Mouse (Mus musculus): ENCODE measurements at regions not wholly inside any gene's neighbourhood (a gene's known extent, or its start where the extent isn't known, plus 50 kb on each side); places are given as distances from the start of the nearest gene placed in this dataset.

- H3K27me3 ChIP-seq (ENCODE audit: insufficient read depth, low read length): no peaks in the 10 kb centered on the region
- ATAC-seq: no peak
- 71% methylated on average over 5 of the region's 5 CpGs for WGBS (ENCODE audit: insufficient replicate concordance)
Measured at GRCm38 (mm10) chr4:31367031-31367430, 596.9 kb upstream of the Map3k7 start.

GRCm38 (mm10) chr4:31370062-31370461 lies 593.8 kb upstream of the Map3k7 start:
- no peak overlapping the region for H3K4me2 ChIP-seq (ENCODE audit: low read depth, low read length)
- DNase-seq: no peak

More at GRCm38 (mm10) chr4:31367031-31367430, 596.9 kb upstream of the Map3k7 start:
- no peak overlapping the region for H3K4me2 ChIP-seq (ENCODE audit: low read depth, low read length)
- no peak overlapping the region for H3K4me3 ChIP-seq (ENCODE audit: low read depth, low read length)
- no peaks in the 10 kb centered on the region for H3K9me3 ChIP-seq (ENCODE audit: low read length)
- TF ChIP-seq EP300 (IDR thresholded peaks at IDR 0.05; ENCODE audit: low read depth) (no peak), CTCF (IDR thresholded peaks at IDR 0.05; ENCODE audit: low read depth) (no peak)
- H3K4me1 ChIP-seq (ENCODE audit: insufficient read depth): no peaks in the 10 kb centered on the region
- DNase-seq: no peak
- no peak overlapping the region for H3K9ac ChIP-seq (replicated peaks)
- no peaks in the 10 kb centered on the region for H3K36me3 ChIP-seq (replicated peaks; ENCODE audit: insufficient read depth, low read length)
- H3K27ac ChIP-seq (ENCODE audit: low read depth): no peak overlapping the region

GRCm38 (mm10) chr4:31381069-31381969 lies 582.6 kb upstream of the Map3k7 start:
- ATAC-seq (no peak), DNase-seq (no peak)
- no peaks in the 10 kb centered on the region for H3K27me3 ChIP-seq (ENCODE audit: insufficient read depth, low read length)
- no peak overlapping the region for H3K4me3 ChIP-seq (ENCODE audit: low read depth, low read length)
- H3K9me3 ChIP-seq (ENCODE audit: low read length): no peaks in the 10 kb centered on the region
- H3K27ac ChIP-seq (ENCODE audit: low read depth): no peak overlapping the region
- TF ChIP-seq CTCF (IDR thresholded peaks at IDR 0.05; ENCODE audit: low read depth) (no peak), EP300 (IDR thresholded peaks at IDR 0.05; ENCODE audit: low read depth) (no peak)
- no peak overlapping the region for H3K9ac ChIP-seq (replicated peaks)
- H3K4me2 ChIP-seq (ENCODE audit: low read depth, low read length): no peak overlapping the region
- H3K36me3 ChIP-seq (replicated peaks; ENCODE audit: insufficient read depth, low read length): no peaks in the 10 kb centered on the region
- WGBS (ENCODE audit: insufficient replicate concordance): 81% methylated on average over 8 of the region's 8 CpGs
- no peaks in the 10 kb centered on the region for H3K4me1 ChIP-seq (ENCODE audit: insufficient read depth)

More at GRCm38 (mm10) chr4:31370062-31370461, 593.8 kb upstream of the Map3k7 start:
- H3K27ac ChIP-seq (ENCODE audit: low read depth): no peak overlapping the region
- no peaks in the 10 kb centered on the region for H3K9me3 ChIP-seq (ENCODE audit: low read length)
- no peaks in the 10 kb centered on the region for H3K4me1 ChIP-seq (ENCODE audit: insufficient read depth)
- 75% methylated on average over 7 of the region's 7 CpGs for WGBS (ENCODE audit: insufficient replicate concordance)
- no peaks in the 10 kb centered on the region for H3K36me3 ChIP-seq (replicated peaks; ENCODE audit: insufficient read depth, low read length)
- no peaks in the 10 kb centered on the region for H3K27me3 ChIP-seq (ENCODE audit: insufficient read depth, low read length)
- TF ChIP-seq EP300 (IDR thresholded peaks at IDR 0.05; ENCODE audit: low read depth) (no peak), CTCF (IDR thresholded peaks at IDR 0.05; ENCODE audit: low read depth) (no peak)
- H3K4me3 ChIP-seq (ENCODE audit: low read depth, low read length): no peak overlapping the region
- no peak for ATAC-seq
- H3K9ac ChIP-seq (replicated peaks): no peak overlapping the region

GRCm38 (mm10) chr4:31392932-31393632 lies 570.8 kb upstream of the Map3k7 start:
- Histone ChIP-seq H3K27me3 (ENCODE audit: insufficient read depth, low read length) (no peaks in the 10 kb centered on the region), H3K4me2 (ENCODE audit: low read depth, low read length) (no peak overlapping the region), H3K9ac (replicated peaks) (no peak overlapping the region), H3K4me1 (ENCODE audit: insufficient read depth) (no peaks in the 10 kb centered on the region), H3K9me3 (ENCODE audit: low read length) (no peaks in the 10 kb centered on the region), H3K36me3 (replicated peaks; ENCODE audit: insufficient read depth, low read length) (no peaks in the 10 kb centered on the region), H3K27ac (ENCODE audit: low read depth) (no peak overlapping the region), H3K4me3 (ENCODE audit: low read depth, low read length) (no peak overlapping the region)
- DNase-seq: no peak
- TF ChIP-seq EP300 (IDR thresholded peaks at IDR 0.05; ENCODE audit: low read depth) (no peak), CTCF (IDR thresholded peaks at IDR 0.05; ENCODE audit: low read depth) (no peak)
- WGBS (ENCODE audit: insufficient replicate concordance): 72% methylated on average over 4 of the region's 4 CpGs
- ATAC-seq: no peak

- no peak for ATAC-seq
- Histone ChIP-seq H3K4me2 (ENCODE audit: low read depth, low read length) (no peak overlapping the region), H3K9me3 (ENCODE audit: low read length) (no peaks in the 10 kb centered on the region), H3K4me1 (ENCODE audit: insufficient read depth) (no peaks in the 10 kb centered on the region), H3K4me3 (ENCODE audit: low read depth, low read length) (no peak overlapping the region), H3K36me3 (replicated peaks; ENCODE audit: insufficient read depth, low read length) (no peaks in the 10 kb centered on the region), H3K27me3 (ENCODE audit: insufficient read depth, low read length) (no peaks in the 10 kb centered on the region), H3K27ac (ENCODE audit: low read depth) (no peak overlapping the region), H3K9ac (replicated peaks) (no peak overlapping the region)
- no peak for DNase-seq
- 58% methylated on average over 4 of the region's 4 CpGs for WGBS (ENCODE audit: insufficient replicate concordance)
- no peak for TF ChIP-seq CTCF (IDR thresholded peaks at IDR 0.05; ENCODE audit: low read depth)
- TF ChIP-seq EP300 (IDR thresholded peaks at IDR 0.05; ENCODE audit: low read depth): no peak
Measured at GRCm38 (mm10) chr4:31395538-31395937, 568.4 kb upstream of the Map3k7 start.

- H3K4me3 ChIP-seq (ENCODE audit: low read depth, low read length): no peak overlapping the region
- TF ChIP-seq CTCF (IDR thresholded peaks at IDR 0.05; ENCODE audit: low read depth): no peak
- no peak for TF ChIP-seq EP300 (IDR thresholded peaks at IDR 0.05; ENCODE audit: low read depth)
- no peaks in the 10 kb centered on the region for H3K9me3 ChIP-seq (ENCODE audit: low read length)
- no peak overlapping the region for H3K4me2 ChIP-seq (ENCODE audit: low read depth, low read length)
- ATAC-seq: no peak
- 61% methylated on average over 8 of the region's 8 CpGs for WGBS (ENCODE audit: insufficient replicate concordance)
- H3K9ac ChIP-seq (replicated peaks): no peak overlapping the region
- no peaks in the 10 kb centered on the region for H3K36me3 ChIP-seq (replicated peaks; ENCODE audit: insufficient read depth, low read length)
- H3K27ac ChIP-seq (ENCODE audit: low read depth): no peak overlapping the region
- H3K4me1 ChIP-seq (ENCODE audit: insufficient read depth): no peaks in the 10 kb centered on the region
- no peak for DNase-seq
- H3K27me3 ChIP-seq (ENCODE audit: insufficient read depth, low read length): no peaks in the 10 kb centered on the region
Measured at GRCm38 (mm10) chr4:31403976-31404375, 559.9 kb upstream of the Map3k7 start.

All from liver, postnatal 0 days (tissue).